Mouse (Mus musculus) retina, embryonic 14.5 days (tissue): ENCODE measurements around the gene Espn.

Experiments used
- DNase-seq: peaks from one replicate; pipeline ENCODE4 v3.0.0-alpha.2; 2015; ENCODE audit warnings: low spot score

Espn gene

GRCm38 (mm10) chr4:152146033-152146827 is 5.9 kb downstream of the Espn start:
- DNase-seq: no peak

GRCm38 (mm10) chr4:152145473-152145872 is 6.7 kb downstream of the Espn start:
- DNase-seq: no peak

- no peak for DNase-seq
Observed at GRCm38 (mm10) chr4:152143632-152144031, 8.5 kb downstream of the Espn start.

DNA sequence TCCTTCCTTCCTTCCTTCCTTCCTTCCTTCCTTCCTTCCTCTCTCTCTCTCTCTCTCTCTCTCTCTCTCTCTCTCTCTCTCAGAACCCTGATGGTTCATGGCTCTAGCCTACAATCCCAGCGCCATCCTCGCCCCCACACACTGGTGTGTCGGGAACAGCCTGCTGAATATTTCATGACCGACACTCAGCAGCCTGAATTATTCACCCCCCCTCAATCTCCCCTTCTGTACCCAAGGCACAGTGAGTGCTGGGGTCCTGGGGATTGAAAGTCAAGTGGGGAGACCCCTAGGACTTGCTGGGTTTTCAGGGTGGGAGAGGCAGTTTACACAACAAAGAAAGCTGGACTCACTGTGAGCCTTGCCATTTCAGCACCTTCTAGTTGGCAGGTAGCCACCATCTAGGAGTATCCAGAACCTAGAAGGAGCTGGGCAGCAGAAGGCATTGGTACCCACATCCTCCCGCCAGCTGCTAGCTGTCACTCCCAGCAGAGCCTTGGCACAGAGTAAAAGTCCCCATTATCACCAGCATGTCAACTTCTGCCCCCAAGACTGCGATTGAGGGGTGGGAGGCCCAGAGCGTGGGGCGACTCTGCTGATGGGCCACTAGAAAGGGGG is 10.5 kb downstream of the Espn start:
- DNase-seq: no peak

- peak; percentile 81 for DNase-seq
Observed at GRCm38 (mm10) chr4:152140441-152140840, 11.7 kb downstream of the Espn start.

GRCm38 (mm10) chr4:152138497-152139260 is 13.5 kb downstream of the Espn start:
- DNase-seq: peak; percentile 96

DNA sequence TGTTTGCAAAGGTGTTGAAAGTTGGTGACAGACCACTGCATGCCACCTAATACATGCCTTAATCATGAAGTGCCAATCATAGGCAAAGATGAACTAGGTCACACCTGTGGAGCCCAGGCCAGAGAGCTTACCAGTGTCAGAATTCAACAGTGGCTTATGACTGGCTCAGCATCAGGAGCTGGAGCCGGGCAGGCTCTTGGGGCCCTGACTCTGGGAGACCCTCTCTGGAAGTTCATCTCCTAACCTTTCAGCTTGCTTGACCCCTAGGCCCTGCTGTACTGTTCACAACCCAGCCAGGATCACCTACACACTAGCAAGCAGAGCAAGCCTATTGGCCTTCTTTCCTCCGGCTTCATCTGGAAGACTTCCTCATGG is 15.3 kb downstream of the Espn start:
- DNase-seq: no peak

- peak; percentile 77 for DNase-seq
Observed at GRCm38 (mm10) chr4:152136112-152136875, 15.9 kb downstream of the Espn start.

GRCm38 (mm10) chr4:152135363-152135762 is 16.8 kb downstream of the Espn start:
- no peak for DNase-seq

DNA sequence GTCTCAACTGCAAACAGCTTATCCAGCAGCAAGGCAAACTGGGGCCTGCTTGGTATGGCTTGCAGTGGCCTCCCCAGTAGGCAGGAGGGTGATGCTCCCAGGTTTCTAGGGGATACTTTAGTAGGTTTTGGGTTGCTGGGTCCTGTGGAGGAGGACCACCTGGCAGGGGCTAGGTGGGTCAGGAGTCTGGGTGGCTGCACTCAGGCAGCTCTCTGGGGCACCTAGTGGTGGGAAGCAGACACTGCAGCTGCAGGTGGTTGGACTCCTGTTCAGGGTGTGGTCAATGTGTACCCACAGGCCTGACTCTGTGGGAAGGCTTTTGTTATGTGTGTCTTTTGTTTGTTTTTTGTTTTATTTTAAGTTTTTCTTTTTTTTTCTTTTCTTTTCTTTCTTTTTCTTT is 17.7 kb downstream of the Espn start:
- DNase-seq: peak; percentile 75

GRCm38 (mm10) chr4:152133213-152133612 is 19.0 kb downstream of the Espn start:
- no peak for DNase-seq

DNA sequence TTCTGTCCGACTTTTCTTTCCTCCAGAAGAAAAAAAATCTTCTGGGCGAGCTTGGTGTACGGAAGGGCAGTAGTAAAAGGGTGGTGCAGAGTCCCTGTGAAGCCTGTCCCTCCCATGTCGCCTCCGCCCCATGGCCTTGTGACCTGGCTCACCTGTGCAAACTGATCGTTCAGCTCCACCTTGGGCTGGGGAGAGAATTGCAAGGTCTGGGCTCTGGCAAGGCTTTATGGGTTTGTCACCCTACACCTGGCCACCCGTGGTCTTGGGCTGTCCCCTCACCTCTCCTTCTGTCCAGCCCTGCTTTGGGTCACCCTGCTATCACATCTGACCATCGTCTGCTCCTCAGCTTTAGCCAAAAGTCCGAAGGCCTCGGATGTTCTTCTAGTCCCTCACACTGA is 19.4 kb downstream of the Espn start:
- no peak for DNase-seq

DNA sequence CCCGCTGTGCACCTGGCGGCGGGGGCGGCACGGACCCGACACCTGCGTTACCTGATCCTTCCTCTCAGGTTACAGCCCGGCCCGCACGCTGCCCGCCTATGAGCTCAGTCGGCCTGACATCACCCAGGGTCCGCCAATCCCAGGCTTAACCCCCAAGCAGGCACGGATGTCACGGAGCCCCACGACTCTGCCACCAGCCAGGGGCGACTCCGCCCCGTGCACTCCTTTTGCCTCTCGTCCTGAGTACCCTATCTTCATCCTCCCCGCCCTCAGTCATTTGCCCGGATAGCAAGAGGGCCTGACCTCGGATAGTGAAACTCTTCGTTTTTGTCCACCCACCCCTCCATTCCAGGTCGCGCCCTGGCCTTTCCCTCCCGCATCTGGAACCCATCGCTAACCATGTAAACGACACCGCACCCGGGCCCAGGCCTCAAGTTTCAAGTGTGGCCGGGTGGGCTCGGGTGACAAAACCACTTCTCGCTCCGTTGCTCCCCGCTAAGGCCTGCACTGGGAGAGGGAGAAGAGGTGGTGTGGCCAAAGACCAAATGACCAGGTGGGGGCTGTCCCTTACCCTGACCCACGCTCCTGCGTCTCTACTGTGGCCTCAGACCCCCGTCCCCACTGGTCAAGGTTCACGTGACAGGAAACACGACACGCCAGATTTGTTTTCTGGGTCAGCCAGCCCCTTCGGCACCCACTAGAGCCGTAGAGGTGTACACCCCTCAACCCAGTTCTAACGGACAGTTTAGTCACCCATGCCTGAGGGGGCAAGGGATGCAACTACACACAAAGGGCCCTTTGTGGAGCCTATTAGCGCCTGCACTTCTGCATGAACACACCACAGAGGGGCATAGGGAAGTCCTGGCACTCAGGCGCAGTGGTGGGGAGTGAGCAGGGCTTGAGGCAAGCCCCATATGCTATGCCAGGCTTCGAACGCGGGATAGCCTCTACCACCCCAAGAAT is 20.1 kb downstream of the Espn start:
- DNase-seq: peak; percentile 82

- peak; percentile 75 for DNase-seq
Observed at GRCm38 (mm10) chr4:152130771-152131653, 21.2 kb downstream of the Espn start.

- no peak for DNase-seq
Observed at GRCm38 (mm10) chr4:152129395-152129930, 22.7 kb downstream of the Espn start.

DNA sequence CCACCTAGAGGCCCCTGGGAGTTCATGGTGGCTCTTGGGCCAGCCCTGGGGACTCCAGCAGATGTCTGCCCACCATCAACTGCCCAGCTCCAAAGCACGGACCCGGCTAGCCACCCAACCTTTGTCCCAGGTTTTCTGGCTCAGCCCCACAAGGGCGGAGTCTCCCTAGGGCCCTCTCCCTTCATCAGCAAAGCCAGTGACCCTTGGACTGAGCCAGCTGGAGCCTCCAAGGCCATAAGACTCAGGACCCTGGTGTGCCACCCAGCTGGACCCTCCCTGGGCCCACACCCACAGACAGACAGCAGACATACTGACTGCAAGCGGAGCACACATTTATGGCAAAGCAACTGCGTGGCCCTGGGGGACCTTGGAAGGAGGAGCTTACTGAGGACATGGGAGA is 23.4 kb downstream of the Espn start:
- DNase-seq: no peak

- DNase-seq: no peak
Observed at GRCm38 (mm10) chr4:152127884-152128283, 24.3 kb downstream of the Espn start.

DNA sequence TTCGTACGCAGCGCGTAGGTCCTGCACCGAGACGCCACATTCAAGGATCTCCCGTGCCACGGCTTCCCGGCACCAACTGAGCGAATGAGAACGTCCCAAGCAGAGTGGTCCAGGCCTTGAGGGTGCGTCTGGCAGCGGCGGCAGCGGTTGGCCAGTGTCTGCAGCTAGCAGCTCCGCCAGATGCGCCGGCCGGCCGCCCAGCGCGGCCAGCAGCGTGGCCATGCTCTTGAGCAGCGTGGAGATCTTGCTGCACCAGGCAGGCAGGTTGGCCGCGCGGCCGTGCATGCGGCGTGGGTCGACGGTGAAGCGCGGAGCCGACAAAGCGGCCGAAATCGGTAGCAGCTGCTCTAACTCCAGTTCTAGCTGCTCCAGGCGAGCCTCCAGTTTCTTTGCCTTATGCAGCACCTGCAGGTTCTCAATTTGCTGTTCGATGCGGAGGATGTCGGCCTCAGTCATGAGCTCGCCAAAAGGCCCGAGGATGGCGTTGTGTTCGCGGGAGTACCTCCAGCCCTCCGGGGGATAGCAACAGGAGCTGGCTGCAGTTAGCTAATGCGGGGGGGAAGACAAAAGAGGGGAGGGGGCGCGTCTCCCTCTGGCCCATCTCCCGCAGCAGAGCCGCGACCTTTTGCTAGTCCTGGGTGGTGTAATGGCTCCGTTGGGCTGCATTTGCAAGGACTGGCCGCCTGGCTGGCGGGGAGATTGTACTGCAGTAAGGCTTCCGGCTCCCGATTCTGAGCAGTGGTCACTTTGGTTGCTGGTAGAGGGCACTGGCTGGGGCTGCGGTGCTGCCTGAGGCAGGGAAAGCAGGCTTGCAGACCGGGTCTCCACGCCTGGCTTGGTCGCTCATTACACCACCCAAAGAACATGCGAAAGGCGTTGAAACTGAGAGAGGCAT is 25.9 kb downstream of the Espn start:
- peak; percentile 50 for DNase-seq
